ENCODE assay signal across 7 mouse cellular contexts in the genomic region with DNA sequence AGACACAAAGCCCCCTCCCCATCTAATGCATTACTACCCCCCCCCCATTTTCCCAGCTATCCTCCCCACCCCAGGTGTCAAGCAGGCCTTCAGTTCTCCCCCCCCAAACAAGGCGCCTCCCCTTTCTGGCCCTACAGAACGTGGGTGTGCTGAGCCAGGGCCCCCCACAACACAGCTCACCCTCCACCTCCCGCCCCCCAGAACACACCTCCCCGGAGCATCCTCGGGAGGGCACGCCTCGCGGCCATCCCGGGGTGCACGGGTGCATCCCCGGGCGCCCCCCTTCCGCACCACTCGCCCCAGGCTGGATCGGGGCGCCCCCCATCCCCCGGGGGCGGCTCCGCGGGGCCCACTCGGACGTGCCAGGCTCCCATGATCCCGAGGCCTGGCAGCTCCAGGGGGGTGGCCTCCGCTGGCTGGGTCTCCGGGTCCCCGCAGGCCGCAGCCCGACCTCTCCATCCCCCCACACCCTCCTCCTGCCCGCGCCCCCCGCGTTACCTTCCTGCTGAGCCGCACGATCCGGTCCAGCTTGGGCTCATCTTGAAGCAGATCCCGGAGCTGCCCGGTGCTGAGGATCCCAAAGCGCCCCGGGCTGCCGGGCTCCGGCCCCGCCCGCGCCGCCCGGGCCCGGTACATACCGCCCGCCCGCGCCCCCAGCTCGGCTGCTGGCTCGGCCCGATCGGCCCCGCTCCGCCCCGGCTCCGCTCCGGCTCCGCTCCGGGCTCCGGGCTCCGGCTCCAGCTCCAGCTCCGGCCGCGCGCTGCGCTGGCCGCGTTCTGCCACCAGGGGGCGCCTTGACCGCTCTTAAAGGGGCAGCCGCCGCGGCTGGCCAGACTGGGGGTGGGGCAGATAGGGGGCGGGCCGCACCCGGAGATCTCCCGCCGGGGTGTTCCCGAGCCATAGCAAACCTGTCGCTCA. TPM values are rescaled to one million over a fixed set of nuclear protein-coding genes. Genes with fewer than 3 reads are reported as not detected.
A peak's percentile ranks its signal among the peaks of the same experiment; 100 is the strongest.
DNase-seq lines count a peak whose midpoint lies in the region; ATAC-seq lines count a peak whose summit lies in the region.

A gene (minus strand): TSS at position 703 of the 918 bp plus-strand sequence.

- H3K9me3 ChIP-seq in embryonic facial prominence, embryonic 10.5 days = no peaks in the 10 kb centered on the region
- H3K9me3 ChIP-seq in limb, embryonic 11.5 days (ENCODE audit: control insufficient read depth, low read length) = no peaks in the 10 kb centered on the region
- H3K9me3 ChIP-seq in midbrain, embryonic 14.5 days (ENCODE audit: control insufficient read depth, low read length) = no peaks in the 10 kb centered on the region

- ATAC-seq in limb, embryonic 11.5 days (ENCODE audit: insufficient number of reproducible peaks, low FRiP score, low TSS enrichment, low read depth) = peak; percentile 73
- peak; percentile 84 for ATAC-seq in midbrain, embryonic 14.5 days (ENCODE audit: low FRiP score, low TSS enrichment)

- H3K36me3 ChIP-seq in embryonic facial prominence, embryonic 10.5 days (replicated peaks) = peaks cover 36% of the 10 kb centered on the region
- peaks cover 3% of the 10 kb centered on the region for H3K36me3 ChIP-seq in limb, embryonic 11.5 days (ENCODE audit: control insufficient read depth, insufficient read depth, low read length)
- H3K36me3 ChIP-seq in midbrain, embryonic 14.5 days (ENCODE audit: control insufficient read depth, insufficient read depth, low read length) = peaks cover 32% of the 10 kb centered on the region

- peaks cover 39% of the 10 kb centered on the region for H3K4me1 ChIP-seq in embryonic facial prominence, embryonic 10.5 days
- H3K4me1 ChIP-seq in limb, embryonic 11.5 days (ENCODE audit: control insufficient read depth, insufficient read depth, low read length) = peaks cover 10% of the 10 kb centered on the region
- peaks cover 8% of the 10 kb centered on the region; the same call in 1 of the 2 replicates for H3K4me1 ChIP-seq in midbrain, embryonic 14.5 days (ENCODE audit: control insufficient read depth, insufficient read depth, low read length)

- peak within 1 kb of the TSS; percentile 92 for H3K4me3 ChIP-seq in embryonic facial prominence, embryonic 10.5 days
- peak within 1 kb of the TSS; percentile 93 for H3K4me3 ChIP-seq in limb, embryonic 11.5 days (ENCODE audit: low read depth, low read length)
- H3K4me3 ChIP-seq in midbrain, embryonic 14.5 days (replicated peaks; ENCODE audit: low read depth, low read length) = peak within 1 kb of the TSS; percentile 97

- H3K27me3 ChIP-seq in embryonic facial prominence, embryonic 10.5 days (replicated peaks; ENCODE audit: low read depth, poor library complexity, severe bottlenecking) = peaks cover 9% of the 10 kb centered on the region; the same call in 1 of the 2 replicates
- H3K27me3 ChIP-seq in limb, embryonic 11.5 days (ENCODE audit: control insufficient read depth, insufficient read depth, low read length) = no peaks in the 10 kb centered on the region
- H3K27me3 ChIP-seq in midbrain, embryonic 14.5 days (ENCODE audit: control insufficient read depth, insufficient read depth, low read length) = no peaks in the 10 kb centered on the region

- peak within 1 kb of the TSS; percentile 76 for H3K4me2 ChIP-seq in limb, embryonic 11.5 days (ENCODE audit: low read depth, severe bottlenecking)
- H3K4me2 ChIP-seq in midbrain, embryonic 14.5 days (ENCODE audit: low read length) = peak within 1 kb of the TSS; percentile 78

- 2% methylated on average over 82 of the region's 83 CpGs for WGBS in embryonic facial prominence, embryonic 10.5 days
- under 1% methylated on average over 49 of the region's 83 CpGs for WGBS in limb, embryonic 11.5 days
- under 1% methylated on average over 72 of the region's 83 CpGs for WGBS in midbrain, embryonic 14.5 days

- H3K9ac ChIP-seq in limb, embryonic 11.5 days (ENCODE audit: low read length) = peak within 1 kb of the TSS; percentile 97
- H3K9ac ChIP-seq in midbrain, embryonic 14.5 days (replicated peaks; ENCODE audit: low read length) = peak within 1 kb of the TSS; percentile 100

- peak within 1 kb of the TSS; percentile 97 for H3K27ac ChIP-seq in embryonic facial prominence, embryonic 10.5 days (replicated peaks)
- H3K27ac ChIP-seq in limb, embryonic 11.5 days (replicated peaks; ENCODE audit: low read depth, low read length) = peak within 1 kb of the TSS; percentile 76
- peak within 1 kb of the TSS; percentile 92 for H3K27ac ChIP-seq in midbrain, embryonic 14.5 days (replicated peaks; ENCODE audit: low read depth, low read length)

- peak; percentile 98 for DNase-seq in adrenal gland, postnatal 10 days
- peak; percentile 95 for DNase-seq in embryonic facial prominence, embryonic 10.5 days (ENCODE audit: low spot score)
- DNase-seq in heart, adult 11 months = peak; percentile 99
- DNase-seq in kidney, adult 18-20 months = peak; percentile 94
- peak; percentile 98 for DNase-seq in limb, embryonic 11.5 days (ENCODE audit: low spot score)
- peak; percentile 97 for DNase-seq in midbrain, embryonic 14.5 days
- DNase-seq in spleen, adult 18-20 months = peak; percentile 75 to 92

RNA-seq across cellular contexts. Expression of the gene that starts here (rescaled TPM):
- 1 to 10 TPM; 3.8 to 4.5 TPM for total RNA-seq in adrenal gland, postnatal 10 days (2021)
- polyA plus RNA-seq in embryonic facial prominence, embryonic 10.5 days (2016; fragmentation: Nextera tagmentation; extraction: Ambion mirVana) = 9.2 and 9.5 TPM in 2 replicates
- 10.0 and 10.7 TPM in 2 replicates for polyA plus RNA-seq in limb, embryonic 11.5 days (2014; fragmentation: Nextera tagmentation; extraction: Ambion mirVana)
- 33.4 and 40.7 TPM in 2 replicates for polyA plus RNA-seq in midbrain, embryonic 14.5 days (2014; fragmentation: Nextera tagmentation; extraction: Ambion mirVana)

Comparison
In these comparisons a context has a peak if more than half of its experiments do, and no peak if none do; other contexts are left out.
1. Peak in every context shown above with its lines: DNase-seq, ATAC-seq, H3K4me3 ChIP-seq and H3K27ac ChIP-seq.